Mouse (Mus musculus): ENCODE results near the gene Grin1. TPM values are rescaled to one million over a fixed set of nuclear protein-coding genes. Genes with fewer than 3 reads are reported as not detected.
A peak's percentile ranks its signal among the peaks of the same experiment; 100 is the strongest.

The Grin1 gene
- polyA plus RNA-seq, 1 experiment from 2014 or later, result not detected

DNA sequence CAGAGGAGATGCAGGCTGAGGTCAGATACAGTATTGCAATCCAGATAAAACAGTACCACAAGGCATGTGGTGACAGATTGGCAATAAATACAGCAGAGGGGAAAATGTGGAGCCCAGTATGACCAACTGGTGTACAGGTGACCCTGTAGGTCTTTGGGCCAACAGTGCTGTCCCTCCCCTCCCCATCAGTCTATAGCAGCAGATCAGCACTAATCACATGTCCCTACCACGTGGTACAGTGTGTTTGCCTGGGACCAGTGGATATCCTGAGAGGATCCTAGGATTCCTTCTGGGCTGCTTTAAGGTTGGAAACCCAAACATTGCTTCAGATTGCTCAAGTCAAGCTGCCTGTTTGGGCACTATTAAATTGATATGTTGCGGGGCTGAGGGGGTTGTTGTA lies 14.6 kb upstream of the Grin1 start:
- Histone ChIP-seq H3K36me3 (ENCODE audit: control insufficient read depth, insufficient read depth, low read length) (peaks cover 51% of the 10 kb centered on the region), H3K4me3 (ENCODE audit: control insufficient read depth in 1 of 2, insufficient read depth in 1 of 2, low read depth in 1 of 2, low read length in 2 of 2) (peak overlapping the region; percentile 96; a peak in 3 of 4 replicates), H3K4me1 (ENCODE audit: control insufficient read depth in 2 of 2, insufficient read depth in 2 of 2, low read length in 2 of 2) (peaks cover 2 to 14% of the 10 kb centered on the region in 2 experiments; a peak in 3 of 4 replicates), H3K27ac (replicated peaks in 1 of 2; ENCODE audit: control insufficient read depth in 1 of 2, insufficient read depth in 1 of 2, low read depth in 2 of 2, low read length in 2 of 2) (no peak overlapping the region), H3K4me2 (ENCODE audit: low read length) (peak overlapping the region; percentile 97), H3K27me3 (ENCODE audit: control insufficient read depth, insufficient read depth, low read length) (no peaks in the 10 kb centered on the region), H3K9ac (ENCODE audit: low read length) (peak overlapping the region; percentile 93), H3K9me3 (ENCODE audit: control insufficient read depth, low read length) (no peaks in the 10 kb centered on the region)
- no peak for ATAC-seq (ENCODE audit: insufficient number of reproducible peaks, insufficient read depth, low FRiP score, low read depth)
- WGBS, result 78% methylated on average over 2 of the region's 2 CpGs

- Histone ChIP-seq H3K4me3 (ENCODE audit: control insufficient read depth in 1 of 2, insufficient read depth in 1 of 2, low read depth in 1 of 2, low read length in 2 of 2) (peak within 1 kb of the TSS; percentile 96), H3K9ac (ENCODE audit: low read length) (peak within 1 kb of the TSS; percentile 93), H3K9me3 (ENCODE audit: control insufficient read depth, low read length) (no peaks in the 10 kb centered on the region), H3K27ac (replicated peaks in 1 of 2; ENCODE audit: control insufficient read depth in 1 of 2, insufficient read depth in 1 of 2, low read depth in 2 of 2, low read length in 2 of 2) (peak within 1 kb of the TSS; percentile 83 to 93), H3K36me3 (ENCODE audit: control insufficient read depth, insufficient read depth, low read length) (peaks cover 41% of the 10 kb centered on the region), H3K4me2 (ENCODE audit: low read length) (peak within 1 kb of the TSS; percentile 97), H3K27me3 (ENCODE audit: control insufficient read depth, insufficient read depth, low read length) (no peaks in the 10 kb centered on the region), H3K4me1 (ENCODE audit: control insufficient read depth in 2 of 2, insufficient read depth in 2 of 2, low read length in 2 of 2) (peaks cover 2 to 14% of the 10 kb centered on the region in 2 experiments; a peak in 3 of 4 replicates)
- under 1% methylated on average over 78 of the region's 78 CpGs for WGBS
- peak; percentile 98 for ATAC-seq (ENCODE audit: insufficient number of reproducible peaks, insufficient read depth, low FRiP score, low read depth)
These were observed 13.5 kb upstream of the Grin1 start, which contains the start of gene Man1b1 for GRCm38 (mm10) chr2:25332286-25333160. TSS of gene Man1b1 (plus strand) at chr2:25332338.

GRCm38 (mm10) chr2:25331470-25331869 lies 12.5 kb upstream of the Grin1 start:
- Histone ChIP-seq H3K27ac (replicated peaks in 1 of 2; ENCODE audit: control insufficient read depth in 1 of 2, insufficient read depth in 1 of 2, low read depth in 2 of 2, low read length in 2 of 2) (no peak overlapping the region), H3K9ac (ENCODE audit: low read length) (peak overlapping the region; percentile 93), H3K27me3 (ENCODE audit: control insufficient read depth, insufficient read depth, low read length) (no peaks in the 10 kb centered on the region), H3K4me2 (ENCODE audit: low read length) (peak overlapping the region; percentile 71), H3K4me3 (ENCODE audit: control insufficient read depth in 1 of 2, insufficient read depth in 1 of 2, low read depth in 1 of 2, low read length in 2 of 2) (peak overlapping the region; percentile 96), H3K36me3 (ENCODE audit: control insufficient read depth, insufficient read depth, low read length) (peaks cover 30% of the 10 kb centered on the region), H3K9me3 (ENCODE audit: control insufficient read depth, low read length) (no peaks in the 10 kb centered on the region), H3K4me1 (ENCODE audit: control insufficient read depth in 2 of 2, insufficient read depth in 2 of 2, low read length in 2 of 2) (peaks cover 2 to 14% of the 10 kb centered on the region in 2 experiments; a peak in 3 of 4 replicates)
- no peak for ATAC-seq (ENCODE audit: insufficient number of reproducible peaks, insufficient read depth, low FRiP score, low read depth)
- WGBS, result 57% methylated on average over 9 of the region's 9 CpGs

DNA sequence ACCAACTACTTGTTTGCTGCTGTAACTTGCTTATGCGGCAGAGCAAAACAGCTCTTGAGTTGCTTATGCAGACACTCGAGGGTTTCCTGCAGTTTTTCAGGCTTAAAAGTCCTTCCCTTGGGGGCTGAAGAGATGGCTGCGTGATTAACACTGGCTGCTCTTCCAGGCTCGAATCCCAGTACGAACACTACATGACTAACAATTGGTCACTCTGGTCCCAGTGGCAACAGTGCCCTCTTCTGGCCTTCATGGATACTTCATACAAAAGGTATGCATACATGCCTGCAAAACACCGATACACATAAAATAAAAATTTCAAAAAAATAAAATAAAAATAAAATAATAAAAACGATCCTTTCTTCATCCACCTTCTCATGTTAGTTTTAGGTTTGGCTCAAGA lies 9.5 kb upstream of the Grin1 start:
- Histone ChIP-seq H3K9ac (ENCODE audit: low read length) (no peak overlapping the region), H3K4me1 (ENCODE audit: control insufficient read depth in 2 of 2, insufficient read depth in 2 of 2, low read length in 2 of 2) (peaks cover 2 to 12% of the 10 kb centered on the region in 2 experiments; a peak in 3 of 4 replicates), H3K4me2 (ENCODE audit: low read length) (no peak overlapping the region), H3K4me3 (ENCODE audit: control insufficient read depth in 1 of 2, insufficient read depth in 1 of 2, low read depth in 1 of 2, low read length in 2 of 2) (no peak overlapping the region), H3K9me3 (ENCODE audit: control insufficient read depth, low read length) (no peaks in the 10 kb centered on the region), H3K36me3 (ENCODE audit: control insufficient read depth, insufficient read depth, low read length) (0 out of 2 replicates have a peak, but pooled peaks cover under 1% of the 10 kb centered on the region), H3K27me3 (ENCODE audit: control insufficient read depth, insufficient read depth, low read length) (no peaks in the 10 kb centered on the region), H3K27ac (replicated peaks in 1 of 2; ENCODE audit: control insufficient read depth in 1 of 2, insufficient read depth in 1 of 2, low read depth in 2 of 2, low read length in 2 of 2) (no peak overlapping the region)
- 34% methylated on average over 7 of the region's 7 CpGs for WGBS
- ATAC-seq (ENCODE audit: insufficient number of reproducible peaks, insufficient read depth, low FRiP score, low read depth), result no peak

- Histone ChIP-seq H3K9me3 (ENCODE audit: control insufficient read depth, low read length) (no peaks in the 10 kb centered on the region), H3K9ac (ENCODE audit: low read length) (no peak overlapping the region), H3K27ac (replicated peaks in 1 of 2; ENCODE audit: control insufficient read depth in 1 of 2, insufficient read depth in 1 of 2, low read depth in 2 of 2, low read length in 2 of 2) (no peak overlapping the region), H3K4me3 (ENCODE audit: control insufficient read depth in 1 of 2, insufficient read depth in 1 of 2, low read depth in 1 of 2, low read length in 2 of 2) (no peak overlapping the region), H3K27me3 (ENCODE audit: control insufficient read depth, insufficient read depth, low read length) (0 out of 2 replicates have a peak, but pooled peaks cover 1% of the 10 kb centered on the region), H3K36me3 (ENCODE audit: control insufficient read depth, insufficient read depth, low read length) (no peaks in the 10 kb centered on the region), H3K4me2 (ENCODE audit: low read length) (no peak overlapping the region), H3K4me1 (ENCODE audit: control insufficient read depth in 2 of 2, insufficient read depth in 2 of 2, low read length in 2 of 2) (peaks cover 0 to under 1% of the 10 kb centered on the region in 2 experiments; a peak in 1 of 4 replicates)
- WGBS, result 64% methylated on average over 2 of the region's 2 CpGs
- ATAC-seq (ENCODE audit: insufficient number of reproducible peaks, insufficient read depth, low FRiP score, low read depth), result no peak
These were observed 7.0 kb upstream of the Grin1 start for GRCm38 (mm10) chr2:25326036-25326435.

GRCm38 (mm10) chr2:25320084-25320483 lies 1.1 kb upstream of the Grin1 start:
- Histone ChIP-seq H3K4me3 (ENCODE audit: control insufficient read depth in 1 of 2, insufficient read depth in 1 of 2, low read depth in 1 of 2, low read length in 2 of 2) (no peak overlapping the region), H3K27ac (replicated peaks in 1 of 2; ENCODE audit: control insufficient read depth in 1 of 2, insufficient read depth in 1 of 2, low read depth in 2 of 2, low read length in 2 of 2) (no peak overlapping the region), H3K9me3 (ENCODE audit: control insufficient read depth, low read length) (no peaks in the 10 kb centered on the region), H3K9ac (ENCODE audit: low read length) (no peak overlapping the region), H3K4me1 (ENCODE audit: control insufficient read depth in 2 of 2, insufficient read depth in 2 of 2, low read length in 2 of 2) (peaks cover 5 to 6% of the 10 kb centered on the region in 2 experiments; a peak in 3 of 4 replicates), H3K36me3 (ENCODE audit: control insufficient read depth, insufficient read depth, low read length) (no peaks in the 10 kb centered on the region), H3K27me3 (ENCODE audit: control insufficient read depth, insufficient read depth, low read length) (peaks cover 51% of the 10 kb centered on the region), H3K4me2 (ENCODE audit: low read length) (no peak overlapping the region)
- WGBS, result 28% methylated on average over 2 of the region's 2 CpGs
- ATAC-seq (ENCODE audit: insufficient number of reproducible peaks, insufficient read depth, low FRiP score, low read depth), result no peak

DNA sequence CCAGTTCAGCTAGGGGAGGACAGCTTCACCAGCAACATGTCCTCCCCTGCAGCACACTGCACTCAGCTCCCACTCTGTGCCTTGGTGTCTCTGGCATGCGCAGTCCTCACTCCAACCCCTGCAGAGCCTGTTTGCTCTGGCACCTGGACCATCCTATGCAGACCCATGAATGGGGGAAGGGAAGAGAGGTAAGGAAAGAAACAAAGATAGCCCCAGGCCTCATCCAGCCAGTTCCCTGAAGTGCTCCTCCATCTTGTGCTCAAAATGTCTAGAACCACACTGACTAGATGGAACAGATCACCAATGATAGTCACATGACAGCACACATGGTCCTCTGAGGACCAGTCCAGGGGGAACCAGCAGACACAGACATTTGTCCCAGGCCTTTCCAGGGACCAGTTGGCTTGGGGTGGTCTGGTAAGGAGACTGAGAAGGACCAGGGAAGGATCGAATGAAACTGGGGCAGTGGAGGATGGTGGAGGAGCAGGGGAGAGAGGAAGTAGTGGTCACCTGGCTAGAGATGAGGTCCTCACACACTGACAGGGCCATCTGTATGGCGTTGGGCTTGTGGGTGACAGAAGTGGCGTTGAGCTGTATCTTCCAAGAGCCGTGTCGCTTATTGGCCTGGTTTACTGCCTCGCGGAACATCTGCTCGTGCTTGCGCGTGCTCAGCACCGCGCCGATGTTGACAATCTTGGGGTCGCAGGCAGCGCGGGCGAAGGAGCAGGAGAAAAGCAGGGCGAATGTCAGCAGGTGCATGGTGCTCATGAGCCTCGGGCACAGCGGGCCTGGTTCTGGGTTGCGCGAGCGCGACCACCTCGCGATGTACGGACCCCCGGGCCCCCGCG lies 644 bp downstream of the Grin1 start:
- Histone ChIP-seq H3K4me2 (ENCODE audit: low read length) (peak overlapping the region; percentile 62), H3K27me3 (ENCODE audit: control insufficient read depth, insufficient read depth, low read length) (peaks cover 58% of the 10 kb centered on the region), H3K36me3 (ENCODE audit: control insufficient read depth, insufficient read depth, low read length) (no peaks in the 10 kb centered on the region), H3K9ac (ENCODE audit: low read length) (no peak overlapping the region), H3K27ac (replicated peaks in 1 of 2; ENCODE audit: control insufficient read depth in 1 of 2, insufficient read depth in 1 of 2, low read depth in 2 of 2, low read length in 2 of 2) (no peak overlapping the region), H3K9me3 (ENCODE audit: control insufficient read depth, low read length) (no peaks in the 10 kb centered on the region), H3K4me1 (ENCODE audit: control insufficient read depth in 2 of 2, insufficient read depth in 2 of 2, low read length in 2 of 2) (peaks cover 5 to 6% of the 10 kb centered on the region in 2 experiments; a peak in 3 of 4 replicates), H3K4me3 (ENCODE audit: control insufficient read depth in 1 of 2, insufficient read depth in 1 of 2, low read depth in 1 of 2, low read length in 2 of 2) (peak overlapping the region; percentile 23 to 29; a peak in 3 of 4 replicates)
- 7% methylated on average over 31 of the region's 31 CpGs for WGBS
- ATAC-seq (ENCODE audit: insufficient number of reproducible peaks, insufficient read depth, low FRiP score, low read depth), result no peak

Measured in heart, embryonic 14.5 days (tissue).